Mouse (Mus musculus) heart, adult 8-10 months (tissue): ENCODE measurements around the gene Srp54c. TPM values are rescaled to one million over a fixed set of nuclear protein-coding genes. Genes with fewer than 3 reads are reported as not detected.

Experiments used
- DNase-seq: peaks from one replicate; pipeline ENCODE4 v3.0.0; 2022; ENCODE audit warnings: low spot score
- total RNA-seq, 4 experiments: library from RNA; stranded (reverse); gene quantifications; 2 replicates each; pipeline ENCODE4 v1.2.4; 2022

Gene Srp54c
- total RNA-seq, 4 experiments from 2014 or later, result 25.5 to 38.5 (median 28.2) TPM

DNA sequence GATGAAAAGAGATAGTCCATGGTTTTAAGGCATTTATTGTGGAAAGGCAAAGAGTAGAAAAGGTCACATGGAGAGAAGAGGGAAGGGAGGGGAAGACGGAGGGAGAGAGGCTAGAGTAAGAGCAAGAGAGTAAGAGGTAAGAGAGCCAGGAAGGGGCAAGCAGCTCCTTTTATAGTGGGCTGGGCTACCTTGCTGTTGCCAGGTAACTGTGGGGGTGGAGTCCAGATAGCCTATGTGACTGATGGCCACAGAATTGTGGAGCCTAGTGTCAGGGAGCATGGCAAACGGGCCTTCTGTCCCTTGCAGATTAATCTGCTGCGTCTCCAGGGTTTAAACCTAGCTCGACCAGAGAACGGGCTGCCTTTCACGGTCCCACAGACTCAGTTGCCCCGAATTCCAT is 81.9 kb downstream of the Srp54c start:
- no peak for DNase-seq

Other genes starting within 250 kb of the Srp54c start
- gene Gm20403, start 243.6 kb upstream of the Srp54c start, total RNA-seq, result not detected
- gene Baz1a, start 215.8 kb upstream of the Srp54c start, total RNA-seq, result 1 to 10 TPM; 4.4 to 8.2 (median 7.9) TPM
- 1 to 10 TPM; 6.9 to 9.9 (median 8.3) TPM for gene 2700097O09Rik, start 150.1 kb upstream of the Srp54c start, total RNA-seq
- gene Srp54a, start 149.9 kb upstream of the Srp54c start, total RNA-seq, result 10 to 100 TPM; 84.1 to 97.9 (median 91.8) TPM
- 10 to 100 TPM in 3 of 4 experiments, 1 to 10 TPM in 1; 8.7 to 13.8 (median 12.6) TPM for gene Fam177a, start 105.7 kb upstream of the Srp54c start, total RNA-seq
- 10 to 100 TPM; 24.1 to 59.5 (median 40.9) TPM for gene Srp54b, start 75.1 kb upstream of the Srp54c start, total RNA-seq
- gene 1700047I17Rik2, start 30.6 kb upstream of the Srp54c start, total RNA-seq, result 1 to 10 TPM in 1 of 4 experiments, under 1 TPM in 1, not detected in 2; 0.54 to 5.8 TPM
- 10 to 100 TPM; 10.3 to 14.4 (median 12.2) TPM for gene 1110008L16Rik, start 69.4 kb downstream of the Srp54c start, total RNA-seq
- 10 to 100 TPM in 1 of 4 experiments, 1 to 10 TPM in 3; 8.4 to 10.9 (median 9.3) TPM for gene Ppp2r3c, start 72.8 kb downstream of the Srp54c start, total RNA-seq
- 100 to 1,000 TPM; 149 to 159 (median 156) TPM for gene Psma6, start 154.1 kb downstream of the Srp54c start, total RNA-seq